Mouse (Mus musculus): ENCODE data around the gene C130050O18Rik. TPM values are rescaled to one million over a fixed set of nuclear protein-coding genes. Genes with fewer than 3 reads are reported as not detected.

C130050O18Rik gene
- total and polyA plus RNA-seq, 3 experiments = 0.12 to 0.21 TPM; not detected in 1

- Histone ChIP-seq H3K79me2 (ENCODE audit: control insufficient read depth, insufficient read depth, low read length, poor library complexity) (peaks cover 14% of the 10 kb centered on the region), H3K27ac (ENCODE audit: control insufficient read depth, low read depth, low read length) (no peak overlapping the region), H3K9ac (ENCODE audit: control insufficient read depth, low read depth, low read length, poor library complexity, severe bottlenecking) (no peak overlapping the region), H3K4me1 (ENCODE audit: control insufficient read depth in 1 of 2, insufficient read depth in 2 of 2, low read length in 2 of 2) (peaks cover 18 to 35% of the 10 kb centered on the region in 2 experiments), H3K9me3 (replicated peaks; ENCODE audit: insufficient read depth, low read length) (no peaks in the 10 kb centered on the region), H3K4me3 (ENCODE audit: control insufficient read depth in 1 of 2, insufficient read depth in 1 of 2, low read depth in 2 of 2, low read length in 2 of 2) (no peak overlapping the region), H3K36me3 (ENCODE audit: control insufficient read depth in 1 of 2, insufficient read depth in 2 of 2, low read length in 2 of 2) (peaks cover 0 to 30% of the 10 kb centered on the region in 2 experiments; a peak in 2 of 4 replicates), H3K27me3 (ENCODE audit: control insufficient read depth in 1 of 2, insufficient read depth in 2 of 2, low read length in 2 of 2) (no peaks in the 10 kb centered on the region)
- DNase-seq (ENCODE audit: low read depth, low spot score) = no peak
- TF ChIP-seq MXI1 (IDR thresholded peaks at IDR 0.05; ENCODE audit: low read depth, low read length) (no peak), POLR2AphosphoS2 (IDR thresholded peaks at IDR 0.05; ENCODE audit: low read length) (no peak)
Observed at GRCm38 (mm10) chr5:139378986-139379629, 26.0 kb upstream of the C130050O18Rik start.

GRCm38 (mm10) chr5:139379771-139380384, 25.2 kb upstream of the C130050O18Rik start:
- H3K27ac ChIP-seq (ENCODE audit: control insufficient read depth, low read depth, low read length) = peak overlapping the region; percentile 50
- peak overlapping the region; percentile 66 to 83 for H3K4me3 ChIP-seq (ENCODE audit: control insufficient read depth in 1 of 2, insufficient read depth in 1 of 2, low read depth in 2 of 2, low read length in 2 of 2)
- H3K9ac ChIP-seq (ENCODE audit: control insufficient read depth, low read depth, low read length, poor library complexity, severe bottlenecking) = peak overlapping the region; percentile 67
- peaks cover 18 to 36% of the 10 kb centered on the region in 2 experiments for H3K4me1 ChIP-seq (ENCODE audit: control insufficient read depth in 1 of 2, insufficient read depth in 2 of 2, low read length in 2 of 2)
- H3K27me3 ChIP-seq (ENCODE audit: control insufficient read depth in 1 of 2, insufficient read depth in 2 of 2, low read length in 2 of 2) = no peaks in the 10 kb centered on the region
- H3K79me2 ChIP-seq (ENCODE audit: control insufficient read depth, insufficient read depth, low read length, poor library complexity) = peaks cover 14% of the 10 kb centered on the region
- TF ChIP-seq NELFE (IDR thresholded peaks at IDR 0.05; ENCODE audit: low read depth, low read length) (no peak), GATA1 (IDR thresholded peaks at IDR 0.05; ENCODE audit: low read depth, low read length) (no peak), MYB (IDR thresholded peaks at IDR 0.05; ENCODE audit: low read depth, low read length) (no peak), ZNF384 (IDR thresholded peaks at IDR 0.05; ENCODE audit: low read depth, low read length) (no peak), JUND (IDR thresholded peaks at IDR 0.05; ENCODE audit: low read depth, low read length) (no peak), EP300 (IDR thresholded peaks at IDR 0.05; ENCODE audit: low read depth in 1 of 2, low read length in 2 of 2) (no peak), MYC (IDR thresholded peaks at IDR 0.05; ENCODE audit: low read depth, low read length) (no peak), TCF12 (IDR thresholded peaks at IDR 0.05; ENCODE audit: low read depth, low read length) (no peak), UBTF (IDR thresholded peaks at IDR 0.05; ENCODE audit: borderline replicate concordance, insufficient read depth, low read depth, low read length) (no peak), BHLHE40 (IDR thresholded peaks at IDR 0.05; ENCODE audit: borderline replicate concordance, low read depth, low read length) (no peak), TBP (IDR thresholded peaks at IDR 0.05; ENCODE audit: low read depth, low read length) (no peak), ELF1 (IDR thresholded peaks at IDR 0.05; ENCODE audit: low read depth, low read length) (no peak), SMC3 (IDR thresholded peaks at IDR 0.05; ENCODE audit: low read depth, low read length) (no peak)
- H3K9me3 ChIP-seq (replicated peaks; ENCODE audit: insufficient read depth, low read length) = no peaks in the 10 kb centered on the region
- H3K36me3 ChIP-seq (ENCODE audit: control insufficient read depth in 1 of 2, insufficient read depth in 2 of 2, low read length in 2 of 2) = peaks cover 0 to 30% of the 10 kb centered on the region in 2 experiments; a peak in 2 of 4 replicates
- no peak for DNase-seq (ENCODE audit: low read depth, low spot score)
